Mouse (Mus musculus) stomach, embryonic 16.5 days (tissue): Measurements from ENCODE around the gene Aox2. TPM values are rescaled to one million over a fixed set of nuclear protein-coding genes. Genes with fewer than 3 reads are reported as not detected.

ENCODE experiments used
- ATAC-seq: fragments of 200-750 bp; cut with Nextera tagmentation; 2 replicates; pipeline ENCODE4 v1.8.0; 2017; ENCODE audit warnings: moderate number of reproducible peaks, moderate TSS enrichment; ENCODE audit not compliant: insufficient read depth, low FRiP score
- H3K27ac ChIP-seq: fragments of 300-500 bp; sonication (generic); 2 replicates; pipeline ENCODE4 v1.5.1; 2014; ENCODE audit warnings: low read length
- H3K27me3 ChIP-seq: fragments of 300-500 bp; sonication (generic); 2 replicates; pipeline ENCODE4 v1.6.1; 2014; ENCODE audit warnings: low read length, control low read depth, mixed read lengths; ENCODE audit not compliant: control insufficient read depth, insufficient read depth
- H3K36me3 ChIP-seq: fragments of 300-500 bp; sonication (generic); 2 replicates; pipeline ENCODE4 v1.6.1; 2014; ENCODE audit warnings: low read length; ENCODE audit not compliant: control insufficient read depth, insufficient read depth
- H3K4me1 ChIP-seq: fragments of 300-500 bp; sonication (generic); 2 replicates; pipeline ENCODE4 v1.6.1; 2014; ENCODE audit warnings: low read length, control low read depth, mixed read lengths; ENCODE audit not compliant: control insufficient read depth, insufficient read depth
- H3K4me2 ChIP-seq: fragments of 300-500 bp; sonication (generic); 2 replicates; pipeline ENCODE4 v1.6.1; 2014; ENCODE audit warnings: low read depth, low read length, mixed read lengths
- H3K4me3 ChIP-seq: fragments of 300-500 bp; sonication (generic); replicated peaks from 2 replicates; pipeline ENCODE4 v1.5.1; 2014; ENCODE audit warnings: mild to moderate bottlenecking, low read length
- H3K9ac ChIP-seq: fragments of 300-500 bp; sonication (generic); 2 replicates; pipeline ENCODE4 v1.6.1; 2014; ENCODE audit warnings: low read length
- H3K9me3 ChIP-seq: fragments of 300-500 bp; sonication (generic); replicated peaks from 2 replicates; pipeline ENCODE4 v1.6.1; 2016; ENCODE audit warnings: low read length, control low read depth; ENCODE audit not compliant: control insufficient read depth
- WGBS: fragments of 180-500 bp; shearing (Covaris S2); extraction: QIAGEN DNeasy Blood & Tissue Kit; methylation state at CpG from one replicate; pipeline ENCODE4 v1.1.7; 2014; 5-methylcytosine and 5-hydroxymethylcytosine counted together
- polyA plus RNA-seq: library from polyadenylated mRNA; unstranded; fragments of >200 nt; fragmentation: Nextera tagmentation; extraction: Ambion mirVana; gene quantifications from 2 replicates; pipeline ENCODE4 v1.2.1, GENCODE M21; 2015

Gene Aox2
- polyA plus RNA-seq, 1 experiment from 2014 or later = 0.08 TPM

GRCm38 (mm10) chr1:58280381-58280780 lies 2.3 kb downstream of the Aox2 start:
- no peak overlapping the region for H3K4me3 ChIP-seq
- H3K9me3 ChIP-seq = no peaks in the 10 kb centered on the region
- H3K4me2 ChIP-seq = no peak overlapping the region
- H3K36me3 ChIP-seq = no peaks in the 10 kb centered on the region
- WGBS = 71% methylated on average over 4 of the region's 4 CpGs
- ATAC-seq = no peak
- H3K27ac ChIP-seq = no peak overlapping the region
- H3K9ac ChIP-seq = no peak overlapping the region
- H3K4me1 ChIP-seq = peaks cover 4% of the 10 kb centered on the region; the same call in 1 of the 2 replicates
- no peaks in the 10 kb centered on the region for H3K27me3 ChIP-seq

DNA sequence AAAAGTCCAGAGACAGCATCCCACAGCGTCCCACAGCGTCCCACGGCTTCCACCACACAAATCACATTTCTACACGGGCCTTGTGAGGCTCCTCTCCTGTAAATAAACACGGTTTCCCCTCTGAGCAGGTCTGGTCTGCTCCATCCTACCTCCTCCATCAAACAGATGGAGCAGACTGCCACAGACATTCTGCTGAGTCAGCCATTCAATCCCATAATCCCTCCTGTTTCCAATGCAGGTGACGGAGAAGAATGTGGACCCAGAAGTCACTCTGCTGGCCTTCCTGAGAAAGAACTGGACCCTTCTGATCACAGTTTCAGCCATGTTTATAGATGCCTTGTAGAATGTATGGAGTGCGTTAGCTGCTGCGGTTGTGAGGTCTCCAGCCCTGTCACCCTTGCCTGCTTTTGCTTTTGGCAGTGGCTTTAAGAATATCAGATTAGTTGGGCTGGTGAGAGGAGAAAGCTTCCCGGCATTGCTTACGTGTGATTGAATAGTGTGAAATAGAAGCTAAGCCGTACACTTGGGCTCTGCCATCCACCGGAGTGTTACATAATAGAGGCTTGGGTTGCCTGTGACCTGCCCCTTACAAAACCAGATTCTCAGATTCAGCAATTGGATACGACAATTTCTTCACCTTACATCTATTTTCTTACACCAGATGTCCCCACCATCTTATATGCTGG lies 3.0 kb downstream of the Aox2 start:
- Histone ChIP-seq H3K4me2 (no peak overlapping the region), H3K27me3 (no peaks in the 10 kb centered on the region), H3K36me3 (no peaks in the 10 kb centered on the region), H3K4me3 (no peak overlapping the region), H3K27ac (no peak overlapping the region), H3K9ac (no peak overlapping the region), H3K9me3 (no peaks in the 10 kb centered on the region), H3K4me1 (no peaks in the 10 kb centered on the region; the same call in 1 of the 2 replicates)
- ATAC-seq = no peak
- WGBS = 66% methylated on average over 13 of the region's 13 CpGs

GRCm38 (mm10) chr1:58281625-58281988 lies 3.5 kb downstream of the Aox2 start:
- Histone ChIP-seq H3K4me3 (no peak overlapping the region), H3K27ac (no peak overlapping the region), H3K4me1 (no peaks in the 10 kb centered on the region), H3K36me3 (no peaks in the 10 kb centered on the region), H3K9me3 (no peaks in the 10 kb centered on the region), H3K9ac (no peak overlapping the region), H3K27me3 (no peaks in the 10 kb centered on the region), H3K4me2 (no peak overlapping the region)
- 68% methylated on average over 4 of the region's 4 CpGs for WGBS
- no peak for ATAC-seq

- 51% methylated on average over 7 of the region's 7 CpGs for WGBS
Observed at GRCm38 (mm10) chr1:58284505-58284904, 6.4 kb downstream of the Aox2 start.

DNA sequence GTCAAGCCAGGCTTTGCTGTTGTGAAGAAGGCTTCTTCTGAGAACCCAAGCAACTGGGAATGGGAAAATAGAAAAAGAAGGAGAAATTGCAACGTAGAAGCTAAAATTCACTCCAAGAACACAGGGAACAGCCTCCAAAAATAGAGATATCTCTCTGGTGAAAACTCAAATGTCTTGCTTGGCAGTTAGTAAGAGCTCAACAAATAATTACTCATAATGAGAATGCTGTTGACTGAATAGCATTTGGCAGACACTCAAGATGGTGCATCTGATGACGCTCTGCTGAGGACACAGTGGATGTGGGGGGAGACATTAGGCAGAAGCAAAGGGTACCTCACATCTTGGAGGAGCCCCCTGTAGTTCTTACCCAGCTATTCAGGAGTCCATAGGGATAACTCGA lies 10.0 kb downstream of the Aox2 start:
- no peak for ATAC-seq
- Histone ChIP-seq H3K27ac (no peak overlapping the region), H3K4me2 (no peak overlapping the region), H3K27me3 (no peaks in the 10 kb centered on the region), H3K36me3 (no peaks in the 10 kb centered on the region), H3K4me3 (no peak overlapping the region), H3K9ac (no peak overlapping the region), H3K9me3 (no peaks in the 10 kb centered on the region), H3K4me1 (peaks cover 4% of the 10 kb centered on the region; the same call in 1 of the 2 replicates)
- WGBS = 71% methylated on average over 3 of the region's 3 CpGs

More at GRCm38 (mm10) chr1:58284505-58284904, 6.4 kb downstream of the Aox2 start:
- ATAC-seq = no peak
- Histone ChIP-seq H3K4me2 (no peak overlapping the region), H3K9me3 (no peaks in the 10 kb centered on the region), H3K9ac (no peak overlapping the region), H3K27me3 (no peaks in the 10 kb centered on the region), H3K36me3 (no peaks in the 10 kb centered on the region), H3K27ac (no peak overlapping the region), H3K4me3 (no peak overlapping the region), H3K4me1 (no peaks in the 10 kb centered on the region)

GRCm38 (mm10) chr1:58289863-58290469 lies 11.8 kb downstream of the Aox2 start:
- WGBS = 41% methylated on average over 16 of the region's 16 CpGs
- no peaks in the 10 kb centered on the region for H3K9me3 ChIP-seq
- ATAC-seq = no peak
- H3K27me3 ChIP-seq = no peaks in the 10 kb centered on the region
- H3K27ac ChIP-seq = no peak overlapping the region
- H3K4me1 ChIP-seq = peaks cover 4% of the 10 kb centered on the region; the same call in 1 of the 2 replicates
- no peak overlapping the region for H3K4me2 ChIP-seq
- H3K36me3 ChIP-seq = no peaks in the 10 kb centered on the region
- H3K4me3 ChIP-seq = no peak overlapping the region
- H3K9ac ChIP-seq = no peak overlapping the region

- Histone ChIP-seq H3K9ac (no peak overlapping the region), H3K36me3 (no peaks in the 10 kb centered on the region), H3K4me3 (no peak overlapping the region), H3K9me3 (no peaks in the 10 kb centered on the region), H3K4me1 (peaks cover 4% of the 10 kb centered on the region; the same call in 1 of the 2 replicates), H3K4me2 (no peak overlapping the region), H3K27me3 (no peaks in the 10 kb centered on the region), H3K27ac (peak overlapping the region; percentile 79)
- peak; percentile 75 for ATAC-seq
- 35% methylated on average over 13 of the region's 13 CpGs for WGBS
Observed at GRCm38 (mm10) chr1:58291394-58292300, 13.5 kb downstream of the Aox2 start.

DNA sequence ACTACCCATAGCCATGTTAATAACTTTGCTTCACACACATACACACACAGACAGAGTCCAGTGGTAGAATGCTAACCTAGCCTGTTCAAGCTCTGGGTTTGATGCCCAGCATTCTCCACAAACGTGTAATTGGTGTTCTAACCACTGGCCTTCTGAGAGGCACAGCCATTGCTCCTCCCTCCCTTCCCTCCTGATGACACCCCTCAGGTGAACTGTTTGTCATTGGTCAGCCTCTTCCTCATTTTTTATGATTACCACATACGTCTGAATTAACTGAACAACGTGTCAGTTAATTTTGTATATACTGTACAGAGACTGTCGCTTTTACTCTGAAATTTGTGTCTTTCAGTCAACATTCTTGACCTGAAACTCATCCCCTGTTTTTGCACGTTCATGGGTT lies 16.6 kb downstream of the Aox2 start:
- H3K27me3 ChIP-seq = no peaks in the 10 kb centered on the region
- H3K4me2 ChIP-seq = no peak overlapping the region
- H3K4me3 ChIP-seq = no peak overlapping the region
- no peaks in the 10 kb centered on the region for H3K9me3 ChIP-seq
- H3K36me3 ChIP-seq = no peaks in the 10 kb centered on the region
- no peak for ATAC-seq
- WGBS = 76% methylated on average over 5 of the region's 5 CpGs
- no peak overlapping the region for H3K27ac ChIP-seq
- H3K9ac ChIP-seq = no peak overlapping the region
- peaks cover 4% of the 10 kb centered on the region; the same call in 1 of the 2 replicates for H3K4me1 ChIP-seq

DNA sequence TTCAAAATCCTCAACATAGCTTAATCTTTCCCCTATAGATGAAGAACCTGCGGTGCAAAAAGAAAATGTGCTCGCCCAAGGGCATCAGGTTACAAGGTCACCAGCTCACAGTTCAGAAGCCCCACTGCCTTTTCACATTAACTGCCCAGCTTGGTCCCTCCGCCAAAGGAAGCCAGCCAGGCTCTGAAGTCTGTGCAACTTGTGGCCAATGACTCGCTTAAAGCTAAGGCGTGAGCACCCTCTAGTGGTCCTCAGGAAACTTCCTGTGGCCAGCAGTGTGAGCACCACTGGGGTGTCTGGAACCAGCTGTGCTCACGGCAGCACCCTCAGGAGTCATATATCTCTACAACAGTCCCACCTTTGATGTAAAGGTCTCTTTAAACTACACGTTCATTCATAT lies 18.2 kb downstream of the Aox2 start:
- H3K4me3 ChIP-seq = no peak overlapping the region
- no peak overlapping the region for H3K4me2 ChIP-seq
- no peak overlapping the region for H3K9ac ChIP-seq
- peak; percentile 35; the same call in 1 of the 2 replicates for ATAC-seq
- no peak overlapping the region for H3K27ac ChIP-seq
- no peaks in the 10 kb centered on the region for H3K36me3 ChIP-seq
- no peaks in the 10 kb centered on the region for H3K9me3 ChIP-seq
- 6% methylated on average over 7 of the region's 7 CpGs for WGBS
- 0 out of 2 replicates have a peak, but pooled peaks cover 2% of the 10 kb centered on the region for H3K4me1 ChIP-seq
- no peaks in the 10 kb centered on the region for H3K27me3 ChIP-seq
